Mouse (Mus musculus) myocyte (in vitro differentiated cells): ENCODE results near the gene Uevld.

Experiments used
- CEBPB ChIP-seq: IDR thresholded peaks from 2 replicates; pipeline ENCODE4 v1.6.1; 2011; ENCODE audit warnings: mild to moderate bottlenecking, moderate library complexity; ENCODE audit not compliant: poor library complexity, insufficient read depth, severe bottlenecking
- E2F4 ChIP-seq: IDR thresholded peaks from one replicate; pipeline ENCODE4 v1.6.1; 2011; ENCODE audit warnings: mild to moderate bottlenecking, control low read depth, moderate library complexity; ENCODE audit not compliant: insufficient read depth
- MAX ChIP-seq: IDR thresholded peaks from one replicate; pipeline ENCODE4 v1.6.1; 2011; ENCODE audit warnings: low read depth, mild to moderate bottlenecking, control low read depth
- MYOG ChIP-seq, 3 experiments: IDR thresholded peaks; one replicate each; pipeline ENCODE4 v1.6.1; 2011; ENCODE audit warnings: control low read depth in 2 of 3, low read depth in 2 of 3, mild to moderate bottlenecking in 2 of 3; ENCODE audit not compliant: insufficient read length in 2 of 3, control insufficient read depth in 1 of 3, insufficient read depth in 1 of 3
- POLR2A ChIP-seq: IDR thresholded peaks from one replicate; pipeline ENCODE4 v1.6.1; 2011; ENCODE audit warnings: low read depth, mild to moderate bottlenecking, control low read depth, moderate library complexity; ENCODE audit not compliant: insufficient read length
- REST ChIP-seq: IDR thresholded peaks from one replicate; pipeline ENCODE4 v1.6.1; 2011; ENCODE audit warnings: mild to moderate bottlenecking, control low read depth, moderate library complexity; ENCODE audit not compliant: insufficient read depth, insufficient read length
- TCF12 ChIP-seq: IDR thresholded peaks from one replicate; pipeline ENCODE4 v1.6.1; 2011; ENCODE audit warnings: mild to moderate bottlenecking, control low read depth; ENCODE audit not compliant: poor library complexity, insufficient read depth, severe bottlenecking
- TCF3 ChIP-seq: IDR thresholded peaks from one replicate; pipeline ENCODE4 v1.6.1; 2011; ENCODE audit warnings: low read depth, control low read depth; ENCODE audit not compliant: insufficient read length
- USF1 ChIP-seq: IDR thresholded peaks from one replicate; pipeline ENCODE4 v1.6.1; 2011; ENCODE audit warnings: low read depth, mild to moderate bottlenecking, control low read depth, moderate library complexity

DNA sequence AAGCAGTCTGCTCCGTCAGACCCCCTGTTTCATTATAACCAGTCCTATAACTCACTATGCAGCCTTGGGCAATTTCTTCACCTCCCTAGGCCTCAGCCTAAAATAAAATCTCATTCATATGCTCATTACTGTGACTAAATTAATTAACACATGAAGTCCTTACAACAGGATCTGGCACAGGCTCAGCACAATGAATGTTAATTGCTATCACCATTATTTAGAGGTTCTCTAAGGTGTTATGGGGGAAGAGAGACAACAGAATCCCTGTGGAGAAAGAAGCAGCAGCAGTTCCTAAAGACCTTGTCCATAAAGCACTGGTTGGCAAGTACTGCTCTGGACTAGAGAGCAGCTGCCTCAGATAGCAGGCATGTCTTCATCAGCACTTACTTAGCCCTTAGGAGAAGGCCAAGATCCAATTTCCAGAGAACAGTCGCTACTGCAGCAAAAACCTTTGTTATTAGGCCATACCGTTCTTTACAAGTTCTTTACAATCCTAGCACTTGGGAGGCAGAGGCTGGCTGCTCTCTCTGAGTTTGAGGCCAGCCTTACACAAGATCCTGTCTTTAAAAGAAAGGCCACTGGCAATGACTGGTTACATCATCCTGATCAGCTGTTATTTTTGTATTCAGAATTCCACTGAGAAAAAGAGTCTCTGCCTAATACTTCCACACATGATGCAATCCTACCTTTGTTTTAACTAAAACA is 45.2 kb upstream of the Uevld start:
- TF ChIP-seq POLR2A (no peak), CEBPB (peak; percentile 61; the same call in 1 of the 2 replicates), MAX (no peak), MYOG (IDR thresholded peaks at IDR 0.05; ENCODE audit: control insufficient read depth in 1 of 3, insufficient read depth in 1 of 3, insufficient read length in 2 of 3, low read depth in 2 of 3) (peak in 1 of 3 experiments; percentile 23), USF1 (no peak), TCF12 (no peak), REST (no peak), E2F4 (no peak), TCF3 (no peak)
